Mouse (Mus musculus): ENCODE data around the gene Gm17409. TPM values are rescaled to one million over a fixed set of nuclear protein-coding genes. Genes with fewer than 3 reads are reported as not detected.

Gene Gm17409
- total and polyA plus RNA-seq, 3 experiments: not detected

GRCm38 (mm10) chr2:58478144-58478543 lies 8.2 kb downstream of the Gm17409 start:
- H3K36me3 ChIP-seq (ENCODE audit: control insufficient read depth in 1 of 2, insufficient read depth in 2 of 2, low read length in 2 of 2): no peaks in the 10 kb centered on the region
- H3K27me3 ChIP-seq (ENCODE audit: control insufficient read depth in 1 of 2, insufficient read depth in 2 of 2, low read length in 2 of 2): no peaks in the 10 kb centered on the region
- no peaks in the 10 kb centered on the region for H3K4me1 ChIP-seq (ENCODE audit: control insufficient read depth in 1 of 2, insufficient read depth in 2 of 2, low read length in 2 of 2)
- H3K9me3 ChIP-seq (replicated peaks; ENCODE audit: insufficient read depth, low read length): no peaks in the 10 kb centered on the region
- TF ChIP-seq MEF2A (IDR thresholded peaks at IDR 0.05; ENCODE audit: extremely low read depth, insufficient replicate concordance, low read depth, low read length, poor library complexity, severe bottlenecking): no peak
- no peak overlapping the region for H3K4me3 ChIP-seq (ENCODE audit: control insufficient read depth in 1 of 2, insufficient read depth in 1 of 2, low read depth in 2 of 2, low read length in 2 of 2)
- no peaks in the 10 kb centered on the region for H3K79me2 ChIP-seq (ENCODE audit: control insufficient read depth, insufficient read depth, low read length, poor library complexity)
- no peak overlapping the region for H3K9ac ChIP-seq (ENCODE audit: control insufficient read depth, low read depth, low read length, poor library complexity, severe bottlenecking)
- no peak for DNase-seq (ENCODE audit: low read depth, low spot score)
- no peak overlapping the region for H3K27ac ChIP-seq (ENCODE audit: control insufficient read depth, low read depth, low read length)

- TF ChIP-seq GABPA (IDR thresholded peaks at IDR 0.05; ENCODE audit: low read depth, low read length) (no peak), TBP (IDR thresholded peaks at IDR 0.05; ENCODE audit: low read depth, low read length) (no peak), ETS1 (IDR thresholded peaks at IDR 0.05; ENCODE audit: low read depth, low read length) (no peak), POLR2AphosphoS2 (IDR thresholded peaks at IDR 0.05; ENCODE audit: low read length) (no peak)
- Histone ChIP-seq H3K4me3 (ENCODE audit: control insufficient read depth in 1 of 2, insufficient read depth in 1 of 2, low read depth in 2 of 2, low read length in 2 of 2) (no peak overlapping the region), H3K36me3 (ENCODE audit: control insufficient read depth in 1 of 2, insufficient read depth in 2 of 2, low read length in 2 of 2) (no peaks in the 10 kb centered on the region)
Measured at GRCm38 (mm10) chr2:58479536-58479935, 9.6 kb downstream of the Gm17409 start.

GRCm38 (mm10) chr2:58480764-58481163 lies 10.8 kb downstream of the Gm17409 start:
- no peak overlapping the region for H3K27ac ChIP-seq (ENCODE audit: control insufficient read depth, low read depth, low read length)

More at GRCm38 (mm10) chr2:58479536-58479935, 9.6 kb downstream of the Gm17409 start:
- Histone ChIP-seq H3K9me3 (replicated peaks; ENCODE audit: insufficient read depth, low read length) (no peaks in the 10 kb centered on the region), H3K4me1 (ENCODE audit: control insufficient read depth in 1 of 2, insufficient read depth in 2 of 2, low read length in 2 of 2) (no peaks in the 10 kb centered on the region), H3K27ac (ENCODE audit: control insufficient read depth, low read depth, low read length) (no peak overlapping the region), H3K9ac (ENCODE audit: control insufficient read depth, low read depth, low read length, poor library complexity, severe bottlenecking) (no peak overlapping the region), H3K27me3 (ENCODE audit: control insufficient read depth in 1 of 2, insufficient read depth in 2 of 2, low read length in 2 of 2) (no peaks in the 10 kb centered on the region), H3K79me2 (ENCODE audit: control insufficient read depth, insufficient read depth, low read length, poor library complexity) (no peaks in the 10 kb centered on the region)
- no peak for DNase-seq (ENCODE audit: low read depth, low spot score)

More at GRCm38 (mm10) chr2:58480764-58481163, 10.8 kb downstream of the Gm17409 start:
- Histone ChIP-seq H3K27me3 (ENCODE audit: control insufficient read depth in 1 of 2, insufficient read depth in 2 of 2, low read length in 2 of 2) (no peaks in the 10 kb centered on the region), H3K4me3 (ENCODE audit: control insufficient read depth in 1 of 2, insufficient read depth in 1 of 2, low read depth in 2 of 2, low read length in 2 of 2) (no peak overlapping the region), H3K9ac (ENCODE audit: control insufficient read depth, low read depth, low read length, poor library complexity, severe bottlenecking) (no peak overlapping the region), H3K79me2 (ENCODE audit: control insufficient read depth, insufficient read depth, low read length, poor library complexity) (no peaks in the 10 kb centered on the region), H3K4me1 (ENCODE audit: control insufficient read depth in 1 of 2, insufficient read depth in 2 of 2, low read length in 2 of 2) (no peaks in the 10 kb centered on the region), H3K36me3 (ENCODE audit: control insufficient read depth in 1 of 2, insufficient read depth in 2 of 2, low read length in 2 of 2) (no peaks in the 10 kb centered on the region), H3K9me3 (replicated peaks; ENCODE audit: insufficient read depth, low read length) (no peaks in the 10 kb centered on the region)
- DNase-seq (ENCODE audit: low read depth, low spot score): no peak
- TF ChIP-seq POLR2AphosphoS5 (IDR thresholded peaks at IDR 0.05; ENCODE audit: borderline replicate concordance, low read depth, low read length): no peak
- TF ChIP-seq HCFC1 (IDR thresholded peaks at IDR 0.05; ENCODE audit: low read depth, low read length): no peak
- no peak for TF ChIP-seq MAZ (IDR thresholded peaks at IDR 0.05; ENCODE audit: low read depth, low read length)
- TF ChIP-seq ETS1 (IDR thresholded peaks at IDR 0.05; ENCODE audit: low read depth, low read length): no peak
- TF ChIP-seq ELF1 (IDR thresholded peaks at IDR 0.05; ENCODE audit: low read depth, low read length): no peak
- TF ChIP-seq ZKSCAN1 (IDR thresholded peaks at IDR 0.05; ENCODE audit: low read depth, low read length): no peak
- no peak for TF ChIP-seq JUND (IDR thresholded peaks at IDR 0.05; ENCODE audit: low read depth, low read length)
- TF ChIP-seq USF2 (IDR thresholded peaks at IDR 0.05; ENCODE audit: borderline replicate concordance in 1 of 2, insufficient read depth in 1 of 2, low read depth in 1 of 2, low read length in 2 of 2): no peak
- no peak for TF ChIP-seq USF1 (IDR thresholded peaks at IDR 0.05; ENCODE audit: low read depth, low read length)
- TF ChIP-seq EP300 (IDR thresholded peaks at IDR 0.05; ENCODE audit: low read depth in 1 of 2, low read length in 2 of 2): no peak
